In the genomic region with DNA sequence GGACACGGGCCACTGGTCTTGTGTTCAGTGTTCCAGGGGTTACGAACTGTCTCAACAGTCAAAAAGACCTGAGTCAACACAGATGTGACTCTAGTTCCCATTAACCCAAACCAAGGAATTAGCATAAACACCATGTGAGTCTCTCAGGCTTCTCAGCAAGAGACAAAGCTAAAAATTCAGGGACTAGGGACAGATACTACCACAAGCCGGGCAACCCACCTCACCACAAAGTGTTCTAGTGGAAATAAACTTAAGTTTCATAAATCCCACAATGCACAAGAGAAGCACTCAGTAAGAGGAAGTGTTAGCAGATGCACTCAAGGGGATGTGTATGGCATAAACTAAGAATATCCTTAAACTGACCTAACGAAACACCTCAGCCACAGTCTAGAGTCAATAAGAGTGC, we compare ENCODE assay signal across 21 mouse cellular contexts. TPM values are rescaled to one million over a fixed set of nuclear protein-coding genes. Genes with fewer than 3 reads are reported as not detected.
DNase-seq lines count a peak whose midpoint lies in the region; TF ChIP-seq lines count a peak whose summit lies in the region.
"Had no signal": no experiment of that assay in that cellular context is flagged by ENCODE, and none has a peak within 500 bp of the region (broad histone marks: within the 10 kb centered on the region; RNA-seq: fewer than 3 reads in every experiment).

No protein-coding gene starts in this region.

- intact Hi-C loops in heart, postnatal 14 days (cut with DNase I) = loop anchor here (10.0 kb wide), 1 partner anchor 160 kb away; a partner anchor contains a TSS

- 13% methylated on average over 4 of the region's 4 CpGs for WGBS in spleen, adult 2 months

- no peaks in the 10 kb centered on the region for H3K36me3 ChIP-seq in spleen, adult 2 months (ENCODE audit: control insufficient read depth, insufficient read depth, low read length)
- H3K36me3 ChIP-seq: heart, embryonic 12.5 days; intestine, embryonic 15.5 days; limb, embryonic 10.5 days; midbrain, embryonic 15.5 days; neural tube, embryonic 12.5 days had no signal

- no peak overlapping the region for H3K4me3 ChIP-seq in spleen, adult 2 months (ENCODE audit: extremely low read depth, insufficient read depth, insufficient read length)
- H3K4me3 ChIP-seq: heart, embryonic 12.5 days; intestine, embryonic 15.5 days; limb, embryonic 10.5 days; midbrain, embryonic 15.5 days; neural tube, embryonic 12.5 days had no signal

- TF ChIP-seq POLR2A in spleen, adult 2 months (IDR thresholded peaks at IDR 0.05; ENCODE audit: low read depth, low read length) = no peak

- DNase-seq in heart, adult 9 months (ENCODE audit: low spot score in 2 of 2) = peak; percentile 6 to 45
- no peak for DNase-seq in heart, postnatal 14 days
- peak; percentile 18 to 42 for DNase-seq in spleen, adult 2 months (ENCODE audit: low read depth in 1 of 2, low spot score in 2 of 2)
- DNase-seq in spleen, postnatal 14 days (ENCODE audit: low spot score in 2 of 2) = no peak
- peak; percentile 53 for DNase-seq in lung, postnatal 36 days
- DNase-seq in cerebellum, adult 11-12 months = no peak
- no peak for DNase-seq in frontal cortex, postnatal 10 days (ENCODE audit: low spot score in 2 of 2)
- no peak for DNase-seq in right cerebral cortex, postnatal 36 days (ENCODE audit: low spot score in 2 of 2)
- DNase-seq: adrenal gland, adult 8-10 months; gastrocnemius, postnatal 14 days; kidney, postnatal 36 days; layer of hippocampus, postnatal 36 days had no signal

- H3K27me3 ChIP-seq in spleen, adult 2 months (ENCODE audit: control insufficient read depth, insufficient read depth, low read length) = no peaks in the 10 kb centered on the region
- H3K27me3 ChIP-seq: heart, embryonic 12.5 days; intestine, embryonic 15.5 days; midbrain, embryonic 15.5 days; neural tube, embryonic 12.5 days had no signal

- no peak for TF ChIP-seq CTCF in spleen, adult 2 months (IDR thresholded peaks at IDR 0.05; ENCODE audit: extremely low read depth, insufficient read depth, insufficient read length, insufficient replicate concordance)

- H3K4me1 ChIP-seq in spleen, adult 2 months (ENCODE audit: control insufficient read depth, insufficient read depth, insufficient read length) = peaks cover 17% of the 10 kb centered on the region; the same call in 1 of the 2 replicates
- H3K4me1 ChIP-seq: heart, embryonic 12.5 days; intestine, embryonic 15.5 days; limb, embryonic 10.5 days; midbrain, embryonic 15.5 days; neural tube, embryonic 12.5 days had no signal

- peak overlapping the region; percentile 42 for H3K27ac ChIP-seq in spleen, adult 2 months (ENCODE audit: insufficient read depth, low read length)
- H3K27ac ChIP-seq: intestine, embryonic 15.5 days; limb, embryonic 10.5 days; midbrain, embryonic 15.5 days; neural tube, embryonic 12.5 days had no signal

RNA-seq across cellular contexts. Expression of a gene that starts 7.3 kb away (rescaled TPM):
- total RNA-seq in heart, postnatal 14 days (2021) = not detected
- polyA plus RNA-seq in spleen, adult 2 months (2012; rRNA removed) = not detected in 2 replicates
- total RNA-seq: adrenal gland, adult 8-10 months; ES-E14; gastrocnemius, postnatal 14 days; layer of hippocampus, postnatal 36 days had no signal
- polyA plus RNA-seq: forebrain, embryonic 16.5 days; heart, embryonic 12.5 days; hindbrain, embryonic 11.5 days; intestine, embryonic 15.5 days; limb, embryonic 10.5 days; midbrain, embryonic 15.5 days; neural tube, embryonic 12.5 days; thymus, postnatal 0 days had no signal

RNA-seq across cellular contexts. Expression of a gene that starts 17.8 kb away (rescaled TPM):
- not detected for total RNA-seq in heart, postnatal 14 days (2021)
- not detected in 2 replicates for polyA plus RNA-seq in spleen, adult 2 months (2012; rRNA removed)
- total RNA-seq: adrenal gland, adult 8-10 months; gastrocnemius, postnatal 14 days; layer of hippocampus, postnatal 36 days had no signal
- polyA plus RNA-seq: forebrain, embryonic 16.5 days; heart, embryonic 12.5 days; hindbrain, embryonic 11.5 days; intestine, embryonic 15.5 days; limb, embryonic 10.5 days; midbrain, embryonic 15.5 days; neural tube, embryonic 12.5 days; thymus, postnatal 0 days had no signal

RNA-seq across cellular contexts. Expression of a gene that starts 25.6 kb away (rescaled TPM):
- total RNA-seq in heart, postnatal 14 days (2021) = 1 to 10 TPM; 6.6 to 7.1 TPM
- polyA plus RNA-seq in spleen, adult 2 months (2012; rRNA removed) = 30.5 and 41.7 TPM in 2 replicates

RNA-seq across cellular contexts. Expression of a gene that starts 47.9 kb away (rescaled TPM):
- total RNA-seq in heart, postnatal 14 days (2021) = not detected
- not detected in 2 replicates for polyA plus RNA-seq in spleen, adult 2 months (2012; rRNA removed)
- total RNA-seq: adrenal gland, adult 8-10 months; ES-E14; gastrocnemius, postnatal 14 days; layer of hippocampus, postnatal 36 days had no signal
- polyA plus RNA-seq: forebrain, embryonic 16.5 days; heart, embryonic 12.5 days; hindbrain, embryonic 11.5 days; intestine, embryonic 15.5 days; limb, embryonic 10.5 days; midbrain, embryonic 15.5 days; neural tube, embryonic 12.5 days; thymus, postnatal 0 days had no signal

Comparison
In these comparisons a context has a peak if more than half of its experiments do, and no peak if none do; other contexts are left out.
1. DNase-seq: peak in heart, adult 9 months (2 of 2), spleen, adult 2 months (2 of 2) and lung, postnatal 36 days (single experiment); none in heart, postnatal 14 days (0 of 2), spleen, postnatal 14 days (0 of 2), cerebellum, adult 11-12 months (single experiment), frontal cortex, postnatal 10 days (0 of 2) and right cerebral cortex, postnatal 36 days (0 of 2).